Mouse (Mus musculus): ENCODE data around the gene Rnf2.

DNA sequence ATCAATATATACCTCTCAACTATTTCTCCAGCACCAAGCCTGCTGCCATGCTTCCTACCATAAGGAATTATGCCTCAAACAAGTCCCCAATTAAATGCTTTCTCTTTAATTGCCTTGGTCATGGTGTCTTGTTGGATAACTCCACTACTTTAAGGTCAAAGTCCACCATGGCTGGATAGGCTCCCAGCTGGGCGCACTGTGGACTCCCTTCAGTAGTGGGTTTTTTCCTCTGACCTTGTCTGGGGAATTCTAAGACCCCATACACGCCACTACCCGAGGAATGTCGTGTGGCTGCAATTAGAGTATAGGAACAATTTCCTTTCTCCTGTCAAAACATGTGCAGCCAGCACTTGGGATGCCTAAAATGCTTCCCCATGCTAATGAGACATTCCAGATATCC, 35.8 kb downstream of the Rnf2 start:
- no peak for TF ChIP-seq CTCF (IDR thresholded peaks at IDR 0.05; ENCODE audit: low read depth, low read length)
- no peak for TF ChIP-seq POLR2A (IDR thresholded peaks at IDR 0.05; ENCODE audit: extremely low read depth, insufficient read depth, low read length)

All from liver, adult 2 months (tissue).